Mouse (Mus musculus): ENCODE measurements at regions not wholly inside any gene's neighbourhood (a gene's known extent, or its start where the extent isn't known, plus 50 kb on each side); places are given as distances from the start of the nearest gene placed in this dataset.

- no peaks in the 10 kb centered on the region for H3K79me2 ChIP-seq (ENCODE audit: control insufficient read depth, insufficient read depth)
- H3K36me3 ChIP-seq (ENCODE audit: control insufficient read depth, insufficient read depth) = no peaks in the 10 kb centered on the region
- H3K27me3 ChIP-seq (ENCODE audit: control insufficient read depth, insufficient read depth, insufficient read length) = no peaks in the 10 kb centered on the region
- H3K4me3 ChIP-seq = no peak overlapping the region
- TF ChIP-seq TCF3 (IDR thresholded peaks at IDR 0.05; ENCODE audit: insufficient read length, low read depth) (no peak), SRF (IDR thresholded peaks at IDR 0.05; ENCODE audit: control insufficient read depth, insufficient read length, low read depth) (no peak), CEBPB (IDR thresholded peaks at IDR 0.05; ENCODE audit: insufficient read depth, poor library complexity, severe bottlenecking) (no peak), MYOD1 (IDR thresholded peaks at IDR 0.05; ENCODE audit: control insufficient read depth in 1 of 3, insufficient read length in 2 of 3, low read depth in 2 of 3) (no peak), USF1 (IDR thresholded peaks at IDR 0.05; ENCODE audit: low read depth) (no peak), POLR2A (IDR thresholded peaks at IDR 0.05; ENCODE audit: insufficient read length, low read depth) (no peak), POLR2AphosphoS2 (IDR thresholded peaks at IDR 0.05; ENCODE audit: insufficient read length, low read depth) (no peak), REST (IDR thresholded peaks at IDR 0.05; ENCODE audit: insufficient read depth, insufficient read length) (no peak), E2F4 (IDR thresholded peaks at IDR 0.05; ENCODE audit: insufficient read depth) (no peak), MAX (IDR thresholded peaks at IDR 0.05; ENCODE audit: low read depth) (no peak), MYOG (IDR thresholded peaks at IDR 0.05; ENCODE audit: control insufficient read depth in 1 of 3, insufficient read depth in 1 of 3, insufficient read length in 2 of 3, low read depth in 2 of 3) (no peak), TCF12 (IDR thresholded peaks at IDR 0.05; ENCODE audit: insufficient read depth, poor library complexity, severe bottlenecking) (no peak)
- H3ac ChIP-seq (ENCODE audit: control insufficient read depth, insufficient read length) = no peak overlapping the region
- H3K4me2 ChIP-seq (ENCODE audit: low read depth) = no peak overlapping the region
Observed at GRCm38 (mm10) chr3:39779690-39780218, 751.3 kb upstream of the Intu start.

DNA sequence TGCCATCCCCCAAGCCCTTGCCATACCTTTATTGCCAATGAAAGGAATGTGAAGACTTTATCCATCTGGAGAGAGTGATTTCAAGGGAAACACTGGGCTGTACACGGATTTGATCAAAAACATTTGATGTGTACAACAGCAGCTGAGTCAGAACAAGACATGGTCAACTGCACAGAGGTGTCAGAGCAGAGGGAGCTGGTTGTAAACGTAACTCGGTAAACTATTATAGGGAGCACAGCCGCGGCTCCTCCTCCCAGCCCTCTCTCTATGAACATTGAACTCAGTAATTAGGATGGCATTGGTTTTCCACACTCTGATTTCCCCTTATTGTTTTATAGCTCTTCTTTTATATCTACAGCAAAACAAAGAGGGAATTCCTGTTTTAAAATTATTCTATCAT, 750.8 kb upstream of the Intu start:
- Histone ChIP-seq H3ac (ENCODE audit: control insufficient read depth, insufficient read length) (no peak overlapping the region), H3K4me2 (ENCODE audit: low read depth) (no peak overlapping the region), H3K27me3 (ENCODE audit: control insufficient read depth, insufficient read depth, insufficient read length) (no peaks in the 10 kb centered on the region), H3K4me3 (no peak overlapping the region), H3K79me2 (ENCODE audit: control insufficient read depth, insufficient read depth) (no peaks in the 10 kb centered on the region), H3K36me3 (ENCODE audit: control insufficient read depth, insufficient read depth) (no peaks in the 10 kb centered on the region)
- no peak for TF ChIP-seq SRF (IDR thresholded peaks at IDR 0.05; ENCODE audit: control insufficient read depth, insufficient read length, low read depth)
- TF ChIP-seq TCF12 (IDR thresholded peaks at IDR 0.05; ENCODE audit: insufficient read depth, poor library complexity, severe bottlenecking) = no peak
- no peak for TF ChIP-seq MYOG (IDR thresholded peaks at IDR 0.05; ENCODE audit: control insufficient read depth in 1 of 3, insufficient read depth in 1 of 3, insufficient read length in 2 of 3, low read depth in 2 of 3)
- no peak for TF ChIP-seq E2F4 (IDR thresholded peaks at IDR 0.05; ENCODE audit: insufficient read depth)
- no peak for TF ChIP-seq USF1 (IDR thresholded peaks at IDR 0.05; ENCODE audit: low read depth)
- TF ChIP-seq MAX (IDR thresholded peaks at IDR 0.05; ENCODE audit: low read depth) = no peak
- no peak for TF ChIP-seq MYOD1 (IDR thresholded peaks at IDR 0.05; ENCODE audit: control insufficient read depth in 1 of 3, insufficient read length in 2 of 3, low read depth in 2 of 3)
- TF ChIP-seq POLR2AphosphoS2 (IDR thresholded peaks at IDR 0.05; ENCODE audit: insufficient read length, low read depth) = no peak
- TF ChIP-seq REST (IDR thresholded peaks at IDR 0.05; ENCODE audit: insufficient read depth, insufficient read length) = no peak
- TF ChIP-seq TCF3 (IDR thresholded peaks at IDR 0.05; ENCODE audit: insufficient read length, low read depth) = no peak
- TF ChIP-seq POLR2A (IDR thresholded peaks at IDR 0.05; ENCODE audit: insufficient read length, low read depth) = no peak
- no peak for TF ChIP-seq CEBPB (IDR thresholded peaks at IDR 0.05; ENCODE audit: insufficient read depth, poor library complexity, severe bottlenecking)

GRCm38 (mm10) chr3:39784901-39785300, 746.2 kb upstream of the Intu start:
- no peak overlapping the region for H3ac ChIP-seq (ENCODE audit: control insufficient read depth, insufficient read length)
- no peaks in the 10 kb centered on the region for H3K27me3 ChIP-seq (ENCODE audit: control insufficient read depth, insufficient read depth, insufficient read length)
- H3K4me2 ChIP-seq (ENCODE audit: low read depth) = no peak overlapping the region
- TF ChIP-seq TCF3 (IDR thresholded peaks at IDR 0.05; ENCODE audit: insufficient read length, low read depth) (no peak), MYOD1 (IDR thresholded peaks at IDR 0.05; ENCODE audit: control insufficient read depth in 1 of 3, insufficient read length in 2 of 3, low read depth in 2 of 3) (no peak), MAX (IDR thresholded peaks at IDR 0.05; ENCODE audit: low read depth) (no peak), USF1 (IDR thresholded peaks at IDR 0.05; ENCODE audit: low read depth) (no peak), CEBPB (IDR thresholded peaks at IDR 0.05; ENCODE audit: insufficient read depth, poor library complexity, severe bottlenecking) (no peak), MYOG (IDR thresholded peaks at IDR 0.05; ENCODE audit: control insufficient read depth in 1 of 3, insufficient read depth in 1 of 3, insufficient read length in 2 of 3, low read depth in 2 of 3) (no peak)
- H3K4me3 ChIP-seq = no peak overlapping the region
- no peaks in the 10 kb centered on the region for H3K79me2 ChIP-seq (ENCODE audit: control insufficient read depth, insufficient read depth)
- no peaks in the 10 kb centered on the region for H3K36me3 ChIP-seq (ENCODE audit: control insufficient read depth, insufficient read depth)

DNA sequence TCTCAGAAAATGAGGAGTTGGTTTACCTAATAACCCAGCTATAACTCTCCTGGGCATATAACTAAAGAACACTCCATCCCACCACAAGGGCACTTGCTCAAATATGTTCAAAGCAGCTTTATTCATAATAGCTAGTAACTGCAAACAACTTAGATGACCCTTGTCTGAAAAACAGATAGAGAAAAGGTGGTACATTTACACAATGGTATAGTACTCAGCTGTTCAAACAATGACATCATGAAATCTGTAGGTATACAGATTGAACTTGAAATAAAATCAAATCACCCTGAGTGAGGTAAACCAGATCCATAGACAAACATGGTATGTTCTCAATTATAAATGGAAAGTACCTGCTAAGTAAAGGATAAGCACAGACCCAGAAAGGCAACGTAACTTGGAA, 721.5 kb upstream of the Intu start:
- no peaks in the 10 kb centered on the region for H3K27me3 ChIP-seq (ENCODE audit: control insufficient read depth, insufficient read depth, insufficient read length)
- H3ac ChIP-seq (ENCODE audit: control insufficient read depth, insufficient read length) = no peak overlapping the region
- TF ChIP-seq E2F4 (IDR thresholded peaks at IDR 0.05; ENCODE audit: insufficient read depth) = no peak
- no peak for TF ChIP-seq MYOG (IDR thresholded peaks at IDR 0.05; ENCODE audit: control insufficient read depth in 1 of 3, insufficient read depth in 1 of 3, insufficient read length in 2 of 3, low read depth in 2 of 3)
- TF ChIP-seq USF1 (IDR thresholded peaks at IDR 0.05; ENCODE audit: low read depth) = no peak
- no peaks in the 10 kb centered on the region for H3K36me3 ChIP-seq (ENCODE audit: control insufficient read depth, insufficient read depth)
- H3K4me2 ChIP-seq (ENCODE audit: low read depth) = no peak overlapping the region
- H3K79me2 ChIP-seq (ENCODE audit: control insufficient read depth, insufficient read depth) = no peaks in the 10 kb centered on the region
- H3K4me3 ChIP-seq = no peak overlapping the region

DNA sequence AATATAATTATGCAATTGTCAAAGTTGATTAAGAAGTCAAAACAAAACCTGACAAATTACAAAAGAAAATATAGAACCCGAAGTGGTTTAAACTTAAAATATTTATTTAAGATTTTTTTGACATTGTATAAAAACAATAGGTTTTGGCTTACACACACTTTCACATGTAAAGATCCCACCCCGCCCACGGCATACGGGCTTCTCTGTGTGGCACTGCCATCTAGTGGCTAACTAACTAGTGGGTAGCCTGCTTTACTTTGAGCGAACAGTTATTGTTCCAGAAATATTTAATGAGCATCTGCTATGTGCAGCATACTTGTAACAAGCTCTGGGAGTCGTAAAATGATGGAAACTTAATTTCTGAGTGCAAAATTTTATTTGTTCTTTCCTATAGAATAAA, 716.3 kb upstream of the Intu start:
- no peak for TF ChIP-seq REST (IDR thresholded peaks at IDR 0.05; ENCODE audit: insufficient read depth, insufficient read length)
- TF ChIP-seq SRF (IDR thresholded peaks at IDR 0.05; ENCODE audit: control insufficient read depth, insufficient read length, low read depth) = no peak
- no peak for TF ChIP-seq E2F4 (IDR thresholded peaks at IDR 0.05; ENCODE audit: insufficient read depth)
- no peak for TF ChIP-seq MAX (IDR thresholded peaks at IDR 0.05; ENCODE audit: low read depth)
- no peak for TF ChIP-seq POLR2AphosphoS2 (IDR thresholded peaks at IDR 0.05; ENCODE audit: insufficient read length, low read depth)
- TF ChIP-seq CEBPB (IDR thresholded peaks at IDR 0.05; ENCODE audit: insufficient read depth, poor library complexity, severe bottlenecking) = no peak
- no peak for TF ChIP-seq USF1 (IDR thresholded peaks at IDR 0.05; ENCODE audit: low read depth)
- no peak for TF ChIP-seq MYOG (IDR thresholded peaks at IDR 0.05; ENCODE audit: control insufficient read depth in 1 of 3, insufficient read depth in 1 of 3, insufficient read length in 2 of 3, low read depth in 2 of 3)
- TF ChIP-seq TCF12 (IDR thresholded peaks at IDR 0.05; ENCODE audit: insufficient read depth, poor library complexity, severe bottlenecking) = no peak
- no peak for TF ChIP-seq TCF3 (IDR thresholded peaks at IDR 0.05; ENCODE audit: insufficient read length, low read depth)
- TF ChIP-seq POLR2A (IDR thresholded peaks at IDR 0.05; ENCODE audit: insufficient read length, low read depth) = no peak
- no peak for TF ChIP-seq MYOD1 (IDR thresholded peaks at IDR 0.05; ENCODE audit: control insufficient read depth in 1 of 3, insufficient read length in 2 of 3, low read depth in 2 of 3)
- H3K79me2 ChIP-seq (ENCODE audit: control insufficient read depth, insufficient read depth) = no peaks in the 10 kb centered on the region
- no peaks in the 10 kb centered on the region for H3K27me3 ChIP-seq (ENCODE audit: control insufficient read depth, insufficient read depth, insufficient read length)
- no peak overlapping the region for H3K4me2 ChIP-seq (ENCODE audit: low read depth)
- no peak overlapping the region for H3K4me3 ChIP-seq
- no peaks in the 10 kb centered on the region for H3K36me3 ChIP-seq (ENCODE audit: control insufficient read depth, insufficient read depth)
- H3ac ChIP-seq (ENCODE audit: control insufficient read depth, insufficient read length) = no peak overlapping the region

All from myocyte (in vitro differentiated cells).